Mouse (Mus musculus): ENCODE results near the gene Trappc5. TPM values are rescaled to one million over a fixed set of nuclear protein-coding genes. Genes with fewer than 3 reads are reported as not detected.

Trappc5 gene
- polyA plus RNA-seq, 1 experiment from 2014 or later: 41.4 TPM

DNA sequence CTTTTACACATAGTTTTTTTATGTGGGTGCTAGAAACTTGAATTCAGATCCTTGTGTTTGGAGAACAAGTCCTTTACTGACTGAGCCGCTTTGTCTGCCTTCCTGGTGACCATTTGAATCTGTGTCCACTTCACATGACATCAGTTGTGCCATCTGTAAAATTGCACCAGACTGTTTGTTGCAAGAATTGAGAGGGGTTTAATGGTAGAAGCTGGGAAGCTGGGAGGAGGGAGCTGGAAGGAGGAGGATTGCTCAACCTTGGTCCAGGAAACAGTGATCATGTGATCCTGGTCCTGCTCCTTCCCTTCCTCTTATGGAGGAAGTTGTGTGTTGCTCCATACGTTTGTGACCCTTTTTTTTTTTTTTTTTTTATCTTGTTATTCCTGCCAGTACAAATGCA is 27.8 kb upstream of the Trappc5 start:
- Histone ChIP-seq H3K27me3 (ENCODE audit: control insufficient read depth, insufficient read depth, low read length) (no peaks in the 10 kb centered on the region), H3K9me3 (ENCODE audit: control insufficient read depth, low read length) (no peaks in the 10 kb centered on the region), H3K9ac (replicated peaks; ENCODE audit: low read depth, low read length) (no peak overlapping the region), H3K4me2 (ENCODE audit: low read depth, low read length) (no peak overlapping the region), H3K4me1 (ENCODE audit: control insufficient read depth, insufficient read depth, low read length) (no peaks in the 10 kb centered on the region), H3K36me3 (ENCODE audit: control insufficient read depth, insufficient read depth, low read length) (no peaks in the 10 kb centered on the region), H3K4me3 (ENCODE audit: low read depth, low read length) (no peak overlapping the region), H3K27ac (ENCODE audit: low read depth, low read length) (no peak overlapping the region)
- 66% methylated on average over 2 of the region's 2 CpGs for WGBS
- ATAC-seq (ENCODE audit: low read depth): no peak

DNA sequence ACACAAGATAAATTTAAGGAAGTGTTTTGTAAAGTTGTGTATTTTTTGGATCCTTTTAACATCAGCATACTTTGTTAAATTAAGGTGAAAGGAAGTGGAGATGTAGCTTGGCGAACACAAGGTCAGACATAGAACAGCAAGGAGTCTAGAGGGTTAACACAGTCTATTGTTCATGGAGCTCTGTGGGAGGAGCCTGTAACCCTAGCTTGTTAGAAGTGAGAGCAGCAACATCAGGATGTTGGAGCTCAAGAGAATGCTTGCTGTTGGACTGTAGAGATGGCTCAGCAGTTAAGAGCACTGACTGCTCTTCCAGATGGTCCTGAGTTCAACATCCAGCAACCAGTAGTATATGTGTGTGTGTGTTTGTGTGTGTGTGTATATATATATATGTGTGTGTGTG is 27.1 kb upstream of the Trappc5 start:
- 33% methylated on average over 1 of the region's 1 CpGs for WGBS
- H3K4me3 ChIP-seq (ENCODE audit: low read depth, low read length): no peak overlapping the region
- no peaks in the 10 kb centered on the region for H3K9me3 ChIP-seq (ENCODE audit: control insufficient read depth, low read length)
- no peaks in the 10 kb centered on the region for H3K36me3 ChIP-seq (ENCODE audit: control insufficient read depth, insufficient read depth, low read length)
- no peaks in the 10 kb centered on the region for H3K27me3 ChIP-seq (ENCODE audit: control insufficient read depth, insufficient read depth, low read length)
- no peak overlapping the region for H3K9ac ChIP-seq (replicated peaks; ENCODE audit: low read depth, low read length)
- ATAC-seq (ENCODE audit: low read depth): no peak
- no peaks in the 10 kb centered on the region for H3K4me1 ChIP-seq (ENCODE audit: control insufficient read depth, insufficient read depth, low read length)
- no peak overlapping the region for H3K27ac ChIP-seq (ENCODE audit: low read depth, low read length)
- no peak overlapping the region for H3K4me2 ChIP-seq (ENCODE audit: low read depth, low read length)

DNA sequence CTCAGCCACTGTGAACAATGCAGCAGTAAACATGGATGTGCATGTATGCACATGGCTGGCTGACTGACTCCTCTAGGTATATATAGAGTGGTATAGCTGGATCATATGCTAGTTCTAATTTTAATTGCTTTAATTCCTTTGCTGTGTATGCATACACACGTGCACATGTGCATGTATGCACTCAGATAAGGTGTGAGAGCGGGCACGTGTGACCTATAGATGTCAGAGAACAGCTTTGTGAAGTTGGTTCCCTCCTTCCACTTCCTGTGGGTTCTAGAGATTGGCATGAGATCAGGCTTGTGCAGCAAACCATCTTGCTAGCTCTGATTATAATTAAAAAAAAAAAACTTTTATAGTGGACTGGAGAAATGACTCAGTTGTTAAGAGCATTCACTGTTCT is 23.3 kb upstream of the Trappc5 start:
- 71% methylated on average over 3 of the region's 3 CpGs for WGBS
- H3K9ac ChIP-seq (replicated peaks; ENCODE audit: low read depth, low read length): no peak overlapping the region
- H3K36me3 ChIP-seq (ENCODE audit: control insufficient read depth, insufficient read depth, low read length): no peaks in the 10 kb centered on the region
- no peaks in the 10 kb centered on the region for H3K9me3 ChIP-seq (ENCODE audit: control insufficient read depth, low read length)
- H3K4me1 ChIP-seq (ENCODE audit: control insufficient read depth, insufficient read depth, low read length): no peaks in the 10 kb centered on the region
- ATAC-seq (ENCODE audit: low read depth): no peak
- no peak overlapping the region for H3K4me3 ChIP-seq (ENCODE audit: low read depth, low read length)
- no peaks in the 10 kb centered on the region for H3K27me3 ChIP-seq (ENCODE audit: control insufficient read depth, insufficient read depth, low read length)
- H3K4me2 ChIP-seq (ENCODE audit: low read depth, low read length): no peak overlapping the region
- no peak overlapping the region for H3K27ac ChIP-seq (ENCODE audit: low read depth, low read length)

DNA sequence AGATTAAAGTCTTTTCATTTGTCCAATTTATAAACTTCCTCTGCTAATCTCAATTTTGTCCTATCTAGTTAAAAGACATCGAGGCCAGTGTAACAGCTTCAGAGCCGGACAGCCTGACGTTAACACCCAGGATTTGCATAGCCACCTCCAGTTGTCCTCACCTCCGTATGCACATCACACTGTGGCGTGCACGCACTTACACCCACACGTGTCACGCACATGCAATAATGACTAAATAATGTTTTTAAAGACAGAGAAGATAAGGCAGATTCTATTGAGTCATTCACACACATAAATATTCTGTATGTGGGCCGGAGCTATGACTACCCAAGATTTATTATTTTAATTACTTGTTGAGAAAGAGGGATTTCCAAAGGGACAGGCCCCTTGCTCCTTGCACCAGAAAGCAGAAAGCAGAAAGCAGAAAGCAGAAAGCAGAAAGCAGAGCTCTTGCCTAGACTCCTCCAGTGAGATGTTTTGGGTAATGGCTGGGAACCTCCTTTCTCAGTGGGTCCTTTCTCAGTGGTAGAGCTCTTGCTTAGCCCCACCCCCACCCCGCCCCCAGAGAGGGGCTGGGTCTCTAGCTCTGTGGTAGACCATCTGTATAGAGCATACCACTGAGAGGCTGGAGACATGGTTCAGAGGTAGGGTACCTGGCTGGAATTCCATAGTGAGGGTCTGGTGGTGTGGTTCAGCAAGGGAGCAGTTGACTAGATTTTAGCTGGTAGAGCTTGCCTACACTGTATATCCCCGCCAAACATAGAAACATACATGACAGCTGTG is 21.2 kb upstream of the Trappc5 start:
- no peaks in the 10 kb centered on the region for H3K4me1 ChIP-seq (ENCODE audit: control insufficient read depth, insufficient read depth, low read length)
- H3K27ac ChIP-seq (ENCODE audit: low read depth, low read length): no peak overlapping the region
- H3K27me3 ChIP-seq (ENCODE audit: control insufficient read depth, insufficient read depth, low read length): no peaks in the 10 kb centered on the region
- 66% methylated on average over 11 of the region's 11 CpGs for WGBS
- no peaks in the 10 kb centered on the region for H3K9me3 ChIP-seq (ENCODE audit: control insufficient read depth, low read length)
- H3K36me3 ChIP-seq (ENCODE audit: control insufficient read depth, insufficient read depth, low read length): no peaks in the 10 kb centered on the region
- peak; percentile 67; the same call in 1 of the 2 replicates for ATAC-seq (ENCODE audit: low read depth)
- no peak overlapping the region for H3K9ac ChIP-seq (replicated peaks; ENCODE audit: low read depth, low read length)
- no peak overlapping the region for H3K4me3 ChIP-seq (ENCODE audit: low read depth, low read length)
- H3K4me2 ChIP-seq (ENCODE audit: low read depth, low read length): no peak overlapping the region

DNA sequence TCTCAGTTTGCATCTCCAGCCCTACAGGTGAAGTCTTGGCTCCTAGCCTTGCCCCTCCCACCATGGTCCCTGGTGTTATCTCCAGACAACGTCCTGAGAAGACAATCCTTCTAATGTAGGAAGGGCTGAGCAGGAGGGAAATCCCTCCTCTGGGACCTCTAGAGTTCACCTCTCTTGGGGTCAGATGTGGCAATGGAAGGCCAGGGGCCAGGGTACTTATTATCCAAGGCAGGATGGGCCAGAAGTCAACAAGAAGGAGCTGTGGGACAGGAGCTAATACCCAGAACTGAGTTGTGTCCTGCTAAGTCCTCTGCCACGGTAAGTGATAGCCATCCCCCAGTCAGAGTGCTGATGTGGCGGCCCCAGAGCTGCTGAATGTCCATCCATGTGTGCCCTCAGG is 20.6 kb upstream of the Trappc5 start, which contains the start of gene Retn:
Retn (plus strand) TSS at position 245 of the 400 bp plus-strand sequence.
- ATAC-seq (ENCODE audit: low read depth): no peak
- no peaks in the 10 kb centered on the region for H3K9me3 ChIP-seq (ENCODE audit: control insufficient read depth, low read length)
- 78% methylated on average over 3 of the region's 3 CpGs for WGBS

DNA sequence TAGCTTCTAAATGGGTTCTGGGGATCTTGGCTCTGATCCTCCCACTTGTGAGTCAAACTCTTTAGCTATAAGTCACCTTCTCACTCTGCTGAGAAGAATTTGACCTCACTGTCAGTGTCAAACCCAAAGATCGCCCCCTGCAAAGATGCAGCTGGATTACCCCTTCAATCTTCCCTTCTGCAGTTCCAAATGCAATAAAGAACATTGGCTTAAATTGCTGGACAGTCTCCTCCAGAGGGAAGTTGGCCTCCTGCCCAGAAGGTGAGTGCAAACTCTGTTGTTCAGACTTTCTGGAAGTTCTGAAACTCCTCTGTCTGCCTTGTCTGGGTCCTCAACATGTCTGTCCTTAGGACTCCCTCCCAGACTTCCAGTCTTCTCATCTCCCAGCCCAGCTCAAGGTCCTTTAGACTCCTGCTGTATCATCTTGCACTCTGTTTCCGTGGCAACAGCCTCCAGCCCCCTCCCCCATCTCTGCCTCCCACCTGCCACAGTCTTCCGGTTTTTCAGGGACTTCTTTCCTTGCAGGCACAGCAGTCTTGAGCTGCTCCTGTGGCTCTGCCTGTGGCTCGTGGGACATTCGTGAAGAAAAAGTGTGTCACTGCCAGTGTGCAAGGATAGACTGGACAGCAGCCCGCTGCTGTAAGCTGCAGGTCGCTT is 19.2 kb upstream of the Trappc5 start:
- Histone ChIP-seq H3K4me2 (ENCODE audit: low read depth, low read length) (no peak overlapping the region), H3K27me3 (ENCODE audit: control insufficient read depth, insufficient read depth, low read length) (no peaks in the 10 kb centered on the region), H3K4me1 (ENCODE audit: control insufficient read depth, insufficient read depth, low read length) (no peaks in the 10 kb centered on the region), H3K9ac (replicated peaks; ENCODE audit: low read depth, low read length) (0 out of 2 replicates have a peak overlapping the region, but pooled peaks have one; percentile 12), H3K36me3 (ENCODE audit: control insufficient read depth, insufficient read depth, low read length) (no peaks in the 10 kb centered on the region), H3K9me3 (ENCODE audit: control insufficient read depth, low read length) (no peaks in the 10 kb centered on the region), H3K4me3 (ENCODE audit: low read depth, low read length) (no peak overlapping the region), H3K27ac (ENCODE audit: low read depth, low read length) (no peak overlapping the region)
- 20% methylated on average over 7 of the region's 7 CpGs for WGBS
- ATAC-seq (ENCODE audit: low read depth): 0 out of 2 replicates have a peak, but pooled peaks have one; percentile 30

More for the DNA sequence above, 20.6 kb upstream of the Trappc5 start, which contains the start of gene Retn:
- H3K36me3 ChIP-seq (ENCODE audit: control insufficient read depth, insufficient read depth, low read length): no peaks in the 10 kb centered on the region
- H3K9ac ChIP-seq (replicated peaks; ENCODE audit: low read depth, low read length): no peak within 1 kb of the TSS
- no peaks in the 10 kb centered on the region for H3K27me3 ChIP-seq (ENCODE audit: control insufficient read depth, insufficient read depth, low read length)
- no peak within 1 kb of the TSS for H3K27ac ChIP-seq (ENCODE audit: low read depth, low read length)
- H3K4me2 ChIP-seq (ENCODE audit: low read depth, low read length): no peak within 1 kb of the TSS
- no peaks in the 10 kb centered on the region for H3K4me1 ChIP-seq (ENCODE audit: control insufficient read depth, insufficient read depth, low read length)
- H3K4me3 ChIP-seq (ENCODE audit: low read depth, low read length): no peak within 1 kb of the TSS

DNA sequence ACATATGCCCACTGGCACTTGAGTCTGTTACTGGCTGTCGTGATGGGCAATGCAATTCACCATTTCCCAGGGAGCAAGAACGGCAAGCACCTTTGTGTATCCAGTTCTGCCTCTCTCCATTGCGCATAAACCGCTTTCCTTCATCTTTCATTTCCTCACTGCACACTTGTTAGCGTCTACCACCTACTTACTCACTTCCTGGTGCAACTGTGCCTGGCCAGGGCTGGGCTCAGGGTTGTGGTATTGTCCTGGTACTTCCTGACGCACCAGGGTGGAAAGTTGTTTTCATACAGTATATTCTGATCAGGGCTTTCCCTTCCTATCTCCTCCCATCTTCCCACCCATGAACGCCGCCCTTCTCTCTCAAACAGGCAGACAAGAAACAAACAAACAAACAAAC is 15.2 kb upstream of the Trappc5 start:
- H3K4me2 ChIP-seq (ENCODE audit: low read depth, low read length): no peak overlapping the region
- no peak overlapping the region for H3K27ac ChIP-seq (ENCODE audit: low read depth, low read length)
- H3K4me1 ChIP-seq (ENCODE audit: control insufficient read depth, insufficient read depth, low read length): no peaks in the 10 kb centered on the region
- H3K9ac ChIP-seq (replicated peaks; ENCODE audit: low read depth, low read length): no peak overlapping the region
- ATAC-seq (ENCODE audit: low read depth): no peak
- no peak overlapping the region for H3K4me3 ChIP-seq (ENCODE audit: low read depth, low read length)
- H3K27me3 ChIP-seq (ENCODE audit: control insufficient read depth, insufficient read depth, low read length): no peaks in the 10 kb centered on the region
- H3K36me3 ChIP-seq (ENCODE audit: control insufficient read depth, insufficient read depth, low read length): no peaks in the 10 kb centered on the region
- no peaks in the 10 kb centered on the region for H3K9me3 ChIP-seq (ENCODE audit: control insufficient read depth, low read length)
- 82% methylated on average over 8 of the region's 8 CpGs for WGBS

DNA sequence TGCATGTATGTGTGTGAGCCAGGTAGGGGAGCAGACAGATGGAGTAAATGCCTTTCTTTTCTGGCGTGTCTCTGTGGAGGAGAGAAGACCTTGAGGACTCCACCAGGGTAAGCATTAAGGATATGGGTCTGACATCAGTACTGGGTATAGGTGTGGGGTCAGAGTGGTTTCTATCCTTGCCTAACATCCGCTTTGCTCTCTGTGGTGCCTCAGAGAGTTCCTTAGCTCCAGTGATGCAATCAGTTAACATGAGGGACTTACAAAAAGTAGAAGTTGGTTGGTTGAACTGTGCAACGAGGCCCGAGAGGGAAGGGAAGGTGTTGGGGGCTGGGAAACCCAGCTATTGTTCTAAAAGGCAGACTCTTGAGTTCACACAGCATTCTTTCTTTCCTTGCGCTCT is 11.7 kb upstream of the Trappc5 start:
- Histone ChIP-seq H3K4me2 (ENCODE audit: low read depth, low read length) (no peak overlapping the region), H3K36me3 (ENCODE audit: control insufficient read depth, insufficient read depth, low read length) (no peaks in the 10 kb centered on the region), H3K4me3 (ENCODE audit: low read depth, low read length) (no peak overlapping the region), H3K9me3 (ENCODE audit: control insufficient read depth, low read length) (no peaks in the 10 kb centered on the region), H3K27me3 (ENCODE audit: control insufficient read depth, insufficient read depth, low read length) (no peaks in the 10 kb centered on the region), H3K27ac (ENCODE audit: low read depth, low read length) (no peak overlapping the region), H3K9ac (replicated peaks; ENCODE audit: low read depth, low read length) (no peak overlapping the region), H3K4me1 (ENCODE audit: control insufficient read depth, insufficient read depth, low read length) (no peaks in the 10 kb centered on the region)
- no peak for ATAC-seq (ENCODE audit: low read depth)
- WGBS: 63% methylated on average over 5 of the region's 5 CpGs

DNA sequence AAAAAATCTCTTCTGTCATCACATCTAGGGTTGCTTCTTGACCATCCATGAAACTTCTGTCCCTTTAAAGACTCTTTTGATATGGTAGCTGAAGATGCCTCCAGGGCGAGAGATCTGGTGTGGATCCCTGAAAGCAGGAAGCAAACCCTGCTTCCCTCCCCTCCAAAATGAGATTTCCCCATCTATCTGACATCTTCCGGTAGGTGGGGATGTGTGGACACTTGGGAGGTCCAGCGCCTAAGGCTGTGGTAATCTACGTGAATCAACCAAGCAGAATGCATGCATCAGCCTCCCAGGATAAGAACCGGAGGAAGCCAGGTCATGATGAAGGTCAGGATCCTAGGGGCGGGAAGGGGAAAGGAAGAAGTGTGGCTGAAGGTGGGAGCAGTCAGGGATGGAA is 10.6 kb upstream of the Trappc5 start, which contains the start of gene Mcemp1:
Mcemp1 (plus strand) TSS at position 248 of the 400 bp plus-strand sequence.
- no peaks in the 10 kb centered on the region for H3K36me3 ChIP-seq (ENCODE audit: control insufficient read depth, insufficient read depth, low read length)
- WGBS: 79% methylated on average over 6 of the region's 6 CpGs
- no peak within 1 kb of the TSS for H3K4me3 ChIP-seq (ENCODE audit: low read depth, low read length)
- H3K4me1 ChIP-seq (ENCODE audit: control insufficient read depth, insufficient read depth, low read length): no peaks in the 10 kb centered on the region
- no peak within 1 kb of the TSS for H3K4me2 ChIP-seq (ENCODE audit: low read depth, low read length)
- H3K27ac ChIP-seq (ENCODE audit: low read depth, low read length): no peak within 1 kb of the TSS
- H3K9me3 ChIP-seq (ENCODE audit: control insufficient read depth, low read length): no peaks in the 10 kb centered on the region
- no peak for ATAC-seq (ENCODE audit: low read depth)
- no peak within 1 kb of the TSS for H3K9ac ChIP-seq (replicated peaks; ENCODE audit: low read depth, low read length)
- no peaks in the 10 kb centered on the region for H3K27me3 ChIP-seq (ENCODE audit: control insufficient read depth, insufficient read depth, low read length)
